Mouse (Mus musculus): Measurements from ENCODE around the gene Mtcl1.

DNA sequence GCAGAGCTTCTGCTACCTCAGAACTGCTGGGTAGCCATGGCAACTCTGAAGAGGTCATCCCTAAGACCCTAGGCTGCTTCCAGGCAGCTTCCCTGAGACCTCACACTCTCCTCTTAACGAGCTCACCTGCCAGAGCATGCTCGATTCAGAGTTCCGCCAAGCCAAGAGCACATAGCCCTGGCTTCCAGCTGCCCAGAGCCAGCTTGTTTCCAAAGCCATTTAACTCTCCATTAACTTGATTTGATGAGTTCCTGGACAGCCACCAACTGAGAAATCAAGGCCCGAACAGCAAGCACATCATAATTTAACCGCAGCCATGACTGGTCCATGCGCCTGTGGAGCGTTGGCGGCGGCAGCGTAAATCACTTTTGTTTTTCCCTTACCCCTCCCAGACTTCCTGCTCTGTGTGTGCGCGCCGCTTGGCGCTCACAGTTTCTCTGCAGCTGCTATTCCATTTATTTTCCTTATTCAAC is 32.7 kb downstream of the Mtcl1 start:
- TF ChIP-seq GATA1 (IDR thresholded peaks at IDR 0.05; ENCODE audit: borderline replicate concordance, low read length) (no peak), FLI1 (IDR thresholded peaks at IDR 0.05; ENCODE audit: low read length) (no peak)
